Mouse (Mus musculus) G1E-ER4 (cell line): ENCODE results near the gene Cxcl16. TPM values are rescaled to one million over a fixed set of nuclear protein-coding genes. Genes with fewer than 3 reads are reported as not detected.

Source experiments
- GATA1 ChIP-seq: IDR thresholded peaks from one replicate; pipeline ENCODE4 v1.8.0; 2012; ENCODE audit warnings: low read length, inconsistent platforms
- polyA plus RNA-seq: library from polyadenylated mRNA; stranded (reverse); fragments of >175 nt; gene quantifications from 2 replicates; pipeline ENCODE4 v1.2.3, GENCODE M21; 2012

Gene Cxcl16
- polyA plus RNA-seq, 1 experiment, result not detected

DNA sequence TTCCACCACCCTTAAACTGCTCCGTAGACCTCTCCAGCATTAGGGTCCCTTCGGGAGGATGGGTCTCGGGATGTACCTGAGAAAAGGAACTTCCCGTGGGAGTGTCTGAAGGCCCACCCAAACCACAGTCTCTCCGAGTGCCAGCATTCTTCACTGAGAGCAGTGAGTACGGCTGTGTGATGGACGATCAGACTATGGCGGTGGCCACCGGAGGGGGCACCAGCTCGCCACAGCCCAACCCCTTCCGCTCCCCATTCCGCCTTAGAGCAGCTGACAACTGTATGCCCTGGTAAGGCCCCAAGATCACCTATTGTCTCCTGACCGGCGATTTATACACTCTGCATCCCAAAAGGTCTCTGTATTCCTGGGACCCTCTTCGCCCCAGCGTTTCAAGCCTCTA lies 5.4 kb upstream of the Cxcl16 start:
- no peak for TF ChIP-seq GATA1

DNA sequence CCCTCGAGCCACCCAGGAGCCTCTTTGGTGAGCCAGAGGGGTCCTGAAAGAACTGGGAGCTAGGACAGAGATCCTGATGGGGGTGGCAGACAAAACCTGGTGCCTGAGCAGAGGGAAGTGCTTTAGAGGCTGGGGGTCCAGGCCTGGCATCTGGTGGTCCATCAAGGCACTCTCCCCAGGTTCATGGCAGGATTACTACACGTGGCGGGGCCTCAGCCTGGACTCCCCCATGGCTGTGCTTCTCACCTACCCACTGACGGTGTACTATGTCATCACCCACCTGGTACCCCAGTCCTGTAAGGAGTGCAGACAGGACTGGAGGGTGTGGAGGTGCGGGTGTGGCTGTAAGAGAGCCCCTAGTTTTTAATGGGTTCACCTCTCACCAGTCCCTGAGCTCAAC lies 4.2 kb upstream of the Cxcl16 start:
- TF ChIP-seq GATA1, result no peak

DNA sequence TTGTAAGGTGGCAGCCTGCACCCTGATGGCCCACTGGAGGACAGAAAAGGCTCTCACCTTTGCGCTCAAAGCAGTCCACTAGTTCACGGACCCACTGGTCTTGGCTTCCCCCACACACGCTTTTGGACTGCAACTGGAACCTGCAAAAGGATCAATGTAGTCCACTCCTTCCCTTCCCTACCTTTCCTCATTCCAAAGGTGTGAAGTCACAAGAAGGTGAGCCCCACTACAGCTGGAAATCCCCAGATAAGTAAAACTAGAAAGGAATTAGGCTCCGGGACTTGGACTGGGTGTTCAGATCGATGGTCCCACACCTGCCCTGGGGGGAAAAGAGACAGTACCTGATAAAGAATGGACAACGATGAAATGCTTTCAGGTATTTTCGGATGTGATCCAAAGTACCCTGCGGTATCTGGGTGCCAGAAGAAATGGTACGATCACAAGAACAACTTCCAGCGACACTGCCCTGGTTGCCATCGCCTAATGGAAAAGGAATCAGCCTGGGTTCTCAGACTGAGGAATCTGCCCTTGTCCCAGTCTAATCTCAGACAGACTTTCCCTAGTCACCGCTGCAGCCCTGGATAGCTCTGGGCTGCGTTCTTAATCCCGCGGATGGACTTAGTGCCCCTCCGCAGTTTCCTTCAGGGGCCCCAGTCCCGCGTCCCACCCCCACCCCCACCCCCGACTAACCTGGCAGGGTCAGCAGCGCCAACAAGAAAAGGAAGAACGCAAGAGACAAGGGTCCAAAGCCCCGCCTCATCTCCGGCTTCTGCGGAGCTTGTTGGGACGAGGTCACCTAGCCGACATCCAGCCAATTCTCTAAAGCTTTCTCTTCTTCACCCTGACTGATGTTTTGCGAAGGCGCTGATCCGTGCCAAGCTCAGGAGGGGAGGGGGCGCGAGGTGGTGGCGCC lies 840 bp downstream of the Cxcl16 start, which contains the start of gene Zmynd15:
Gene Zmynd15 (plus strand): TSS at position 746 of the 913 bp plus-strand sequence.
- no peak for TF ChIP-seq GATA1

DNA sequence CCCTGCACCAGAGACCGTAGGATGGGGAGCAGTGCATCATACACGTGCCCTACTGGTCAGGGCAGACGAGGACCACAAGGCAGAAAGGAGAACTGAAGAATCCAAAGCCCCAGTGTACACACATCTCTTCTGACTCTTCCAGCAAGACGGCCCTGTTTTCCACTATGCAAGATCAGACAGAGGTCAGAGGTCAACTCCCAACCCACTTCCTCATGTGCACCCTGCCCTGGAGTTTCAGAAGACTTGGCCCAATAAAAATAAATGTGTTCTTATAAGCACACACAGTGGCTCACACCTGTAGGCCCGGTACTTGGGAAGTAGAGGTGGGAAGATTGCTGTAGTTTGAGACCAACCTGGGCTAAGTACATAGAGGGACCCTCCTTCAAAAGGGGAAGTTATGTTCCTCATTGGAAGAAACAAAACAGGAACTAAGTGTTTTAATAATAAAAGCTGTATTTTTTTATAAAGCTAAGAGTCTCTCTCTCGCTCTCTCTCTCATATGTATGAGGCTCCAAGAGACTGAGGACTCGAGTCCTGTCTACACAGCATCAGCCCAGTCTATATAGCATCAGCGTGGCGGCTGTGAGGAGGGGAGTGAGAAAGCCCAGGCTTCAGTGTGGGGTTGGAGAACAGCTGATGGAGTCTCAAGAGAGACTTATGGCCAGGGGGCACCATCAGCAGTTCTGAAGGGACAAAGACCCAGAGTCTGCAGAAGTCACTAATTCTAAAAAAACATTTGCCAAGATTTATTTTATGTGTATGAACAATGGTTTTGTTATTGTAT lies 6.3 kb downstream of the Cxcl16 start:
- TF ChIP-seq GATA1, result no peak

DNA sequence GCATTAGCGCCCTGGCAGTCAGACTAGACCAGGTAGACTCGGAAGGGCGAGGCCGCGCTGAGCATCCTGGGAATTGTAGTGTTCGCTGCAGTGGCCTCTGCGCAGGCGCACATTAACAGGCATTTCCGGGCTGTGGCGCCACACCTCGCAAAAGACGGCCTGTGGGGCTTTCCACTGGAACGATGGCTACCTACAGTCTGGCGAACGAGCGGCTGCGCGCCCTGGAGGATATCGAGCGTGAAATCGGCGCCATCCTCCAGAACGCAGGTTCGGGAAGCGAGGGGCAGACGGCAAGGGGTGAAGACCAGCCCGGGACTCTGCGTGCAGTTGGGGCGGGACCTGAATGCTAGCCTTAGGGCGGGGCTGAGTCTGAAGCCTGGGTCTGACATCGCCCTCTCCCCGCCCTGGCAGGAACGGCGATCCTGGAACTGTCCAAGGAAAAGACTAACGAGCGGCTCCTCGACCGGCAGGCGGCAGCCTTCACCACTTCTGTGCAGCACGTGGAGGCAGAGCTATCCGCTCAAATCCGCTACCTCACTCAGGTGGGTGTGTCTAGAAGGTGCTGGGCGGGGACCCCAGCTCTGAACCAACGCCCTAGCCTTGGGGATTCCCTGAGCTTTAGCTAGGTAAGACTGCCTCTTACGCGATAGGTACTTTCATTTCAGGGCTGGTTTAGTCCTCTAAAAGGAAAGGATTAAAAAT lies 7.8 kb downstream of the Cxcl16 start, which contains the start of gene Med11:
Gene Med11 (plus strand): TSS at position 123 of the 702 bp plus-strand sequence.
- TF ChIP-seq GATA1, result no peak

DNA sequence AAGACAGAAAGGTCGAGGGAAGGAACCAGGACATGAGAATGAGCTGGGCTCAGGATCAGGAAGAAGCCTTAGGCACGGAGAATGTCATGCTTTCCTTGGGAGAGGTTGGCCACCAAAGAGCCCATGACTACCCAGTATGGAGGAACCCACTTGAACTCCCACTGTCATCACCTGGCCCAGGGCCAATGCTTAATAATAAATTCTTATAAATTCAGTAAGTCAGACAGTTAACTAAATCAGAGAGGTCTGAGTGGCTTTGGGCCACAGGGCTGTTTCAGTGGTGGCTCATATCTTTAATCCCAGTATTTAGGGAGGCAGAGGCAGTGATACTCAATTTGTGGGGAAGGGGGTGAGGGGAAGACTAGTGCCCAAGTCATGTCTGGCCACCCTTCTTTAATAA lies 8.9 kb downstream of the Cxcl16 start:
- TF ChIP-seq GATA1, result no peak

DNA sequence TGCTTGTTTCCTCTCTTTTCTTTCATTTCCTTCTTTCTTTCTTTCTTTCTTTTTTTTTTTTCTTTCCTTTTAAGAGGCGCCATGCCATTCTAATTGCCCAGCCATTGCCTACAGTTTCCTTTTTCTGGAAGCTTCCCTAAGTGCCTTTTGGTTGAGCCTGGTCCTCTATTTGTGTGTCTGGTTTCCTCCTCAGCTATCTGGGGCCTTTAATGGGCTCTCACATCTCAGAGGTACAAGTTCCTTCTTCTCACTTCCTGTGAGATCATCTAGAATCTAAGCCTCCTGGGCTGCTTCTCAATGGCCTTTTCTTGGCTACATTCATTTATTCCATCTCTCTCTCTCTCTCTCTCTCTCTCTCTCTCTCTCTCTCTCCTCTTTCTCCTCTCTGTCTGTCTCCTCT lies 12.4 kb downstream of the Cxcl16 start:
- no peak for TF ChIP-seq GATA1

DNA sequence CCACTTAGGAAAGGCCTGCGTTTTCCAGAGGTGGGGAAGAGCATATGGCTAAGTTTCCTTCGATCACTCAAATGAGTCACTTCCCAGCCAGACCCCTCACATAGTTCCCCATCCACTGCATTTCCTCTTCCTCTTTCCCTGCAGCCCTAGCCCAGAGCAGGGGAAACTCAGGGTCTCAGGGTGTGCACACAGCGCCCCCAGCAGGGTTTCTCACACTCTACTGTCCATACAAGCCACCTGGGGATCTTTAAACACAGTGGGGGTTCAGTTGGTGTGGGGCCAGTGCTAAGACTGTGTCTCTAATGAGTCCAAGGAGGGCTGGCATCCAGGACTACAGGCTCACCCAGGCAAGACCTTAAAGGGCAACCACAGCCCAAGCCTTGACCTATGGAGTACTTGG lies 13.0 kb downstream of the Cxcl16 start:
- no peak for TF ChIP-seq GATA1

DNA sequence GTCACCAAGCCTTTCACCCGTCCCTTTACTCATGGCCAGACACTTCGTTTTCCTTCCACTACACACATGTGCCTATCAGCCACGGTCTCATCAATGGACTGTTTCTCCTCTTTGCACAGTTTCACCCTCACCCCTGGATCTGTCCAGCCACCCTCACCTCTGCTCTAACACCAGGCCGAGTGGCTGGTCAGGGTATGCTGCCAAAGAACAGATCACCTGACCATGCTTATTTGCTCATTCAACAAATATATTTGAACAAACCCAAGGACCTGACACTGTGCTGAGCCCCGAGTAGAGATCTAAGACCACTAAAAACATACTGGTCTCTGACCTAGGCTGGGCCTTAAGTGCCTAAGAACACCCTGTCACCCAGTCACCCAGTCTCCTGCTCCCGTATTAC lies 15.1 kb downstream of the Cxcl16 start:
- no peak for TF ChIP-seq GATA1

DNA sequence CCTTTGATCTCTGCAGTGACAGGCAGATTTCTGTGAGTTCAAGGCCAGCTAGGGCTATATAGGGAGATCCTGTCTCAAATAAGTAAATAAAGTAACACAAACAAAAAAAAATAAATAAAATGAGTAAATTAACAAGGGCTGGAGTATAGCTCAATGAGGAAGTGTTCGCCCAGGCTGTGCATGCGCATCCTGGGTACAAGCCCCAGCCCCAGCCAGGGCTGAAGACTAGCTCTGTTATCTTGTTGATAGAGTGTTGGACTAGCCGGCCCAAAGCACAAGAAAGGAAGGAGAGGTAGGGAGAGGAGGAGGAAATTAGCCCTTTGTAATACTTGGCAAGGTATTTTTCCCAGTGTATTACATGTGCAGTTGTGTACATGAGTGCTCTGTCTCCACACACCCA lies 15.8 kb downstream of the Cxcl16 start:
- no peak for TF ChIP-seq GATA1

DNA sequence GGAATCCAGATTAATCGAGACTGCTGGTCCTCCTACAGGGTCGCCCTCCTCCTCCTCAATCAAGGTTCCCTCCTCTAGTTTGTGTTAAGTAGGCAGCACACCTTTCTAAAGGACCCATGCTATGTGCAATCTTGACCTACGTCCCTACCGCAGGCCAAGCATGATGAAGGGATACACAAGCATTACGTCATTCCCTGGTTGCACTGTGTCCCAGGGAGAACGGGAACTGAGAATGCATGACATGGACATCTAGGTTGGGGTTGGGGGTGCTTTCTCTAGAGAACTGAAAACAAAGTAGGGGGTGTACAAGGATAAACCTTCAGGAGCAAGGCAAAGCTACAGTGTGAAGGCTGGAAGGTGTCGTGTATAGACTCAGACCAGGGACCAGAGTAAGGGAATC lies 17.9 kb downstream of the Cxcl16 start:
- no peak for TF ChIP-seq GATA1

DNA sequence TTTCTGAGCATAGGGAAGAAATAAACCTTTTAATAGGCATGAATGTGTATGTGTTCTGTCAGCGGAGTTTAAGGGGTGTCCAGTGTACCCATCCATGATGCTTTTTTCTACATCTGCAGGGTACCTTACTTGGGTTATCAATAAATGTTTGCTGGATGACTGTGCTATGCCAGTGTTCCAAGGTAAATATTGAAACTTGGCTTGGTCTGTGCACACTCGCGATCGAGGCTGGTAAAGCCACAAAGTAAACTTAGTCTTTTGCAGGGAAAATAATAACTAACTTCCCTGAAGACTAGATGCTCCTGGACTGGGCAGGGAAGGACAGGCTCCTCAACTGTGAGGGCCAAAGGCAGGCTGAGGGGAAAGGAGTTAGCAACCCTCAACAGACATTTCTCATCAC lies 19.1 kb downstream of the Cxcl16 start:
- no peak for TF ChIP-seq GATA1

DNA sequence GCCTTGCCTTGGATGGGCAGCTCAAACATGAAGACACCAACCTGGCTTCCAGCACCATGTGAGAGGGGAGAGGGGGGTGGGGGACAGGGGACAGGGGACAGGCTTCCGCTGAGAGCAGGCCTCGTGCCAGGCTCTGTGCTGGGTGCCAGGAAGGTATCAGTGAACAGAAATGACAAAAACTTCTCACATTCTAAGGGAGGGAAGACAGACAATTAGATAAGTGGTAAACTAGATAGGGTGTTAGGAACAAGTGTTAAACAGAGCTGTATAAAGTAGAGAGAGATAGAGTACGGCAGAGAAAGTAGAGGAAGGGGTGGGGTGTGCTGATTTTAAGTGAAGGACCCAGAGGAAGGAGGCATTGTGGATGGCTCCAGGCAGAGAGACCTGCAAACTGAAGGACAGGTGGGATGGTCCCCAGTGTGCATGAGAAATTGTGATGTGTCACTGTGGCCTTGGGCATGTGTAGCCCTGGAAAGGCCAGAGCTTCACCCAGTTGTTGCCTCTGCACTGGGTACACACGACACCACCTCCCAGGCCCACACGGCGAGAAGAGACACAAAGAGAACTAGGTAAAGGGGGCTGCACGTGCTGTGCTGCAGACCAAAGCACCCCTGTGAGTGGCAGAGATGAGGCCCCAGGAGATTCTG lies 20.9 kb downstream of the Cxcl16 start:
- no peak for TF ChIP-seq GATA1

DNA sequence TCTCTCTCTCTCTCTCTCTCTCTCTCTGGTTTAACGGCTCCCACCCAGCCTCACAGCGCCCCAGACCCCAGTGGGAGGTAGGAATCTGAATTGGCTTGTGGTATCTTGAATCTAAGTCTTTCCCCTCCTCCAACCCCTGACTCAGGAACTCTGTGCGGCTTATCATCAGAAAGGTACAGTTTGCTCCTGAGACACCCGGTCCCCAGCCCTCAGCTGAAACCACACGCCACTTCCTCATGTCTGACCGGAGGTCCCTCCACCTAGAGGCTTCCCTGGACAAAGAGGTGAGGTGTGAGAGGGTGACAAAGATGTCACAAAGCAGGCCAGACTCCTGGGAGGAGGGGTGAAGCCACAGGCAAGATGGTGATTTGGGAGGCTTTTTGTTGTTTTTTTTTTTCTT lies 22.4 kb downstream of the Cxcl16 start:
- TF ChIP-seq GATA1, result no peak

DNA sequence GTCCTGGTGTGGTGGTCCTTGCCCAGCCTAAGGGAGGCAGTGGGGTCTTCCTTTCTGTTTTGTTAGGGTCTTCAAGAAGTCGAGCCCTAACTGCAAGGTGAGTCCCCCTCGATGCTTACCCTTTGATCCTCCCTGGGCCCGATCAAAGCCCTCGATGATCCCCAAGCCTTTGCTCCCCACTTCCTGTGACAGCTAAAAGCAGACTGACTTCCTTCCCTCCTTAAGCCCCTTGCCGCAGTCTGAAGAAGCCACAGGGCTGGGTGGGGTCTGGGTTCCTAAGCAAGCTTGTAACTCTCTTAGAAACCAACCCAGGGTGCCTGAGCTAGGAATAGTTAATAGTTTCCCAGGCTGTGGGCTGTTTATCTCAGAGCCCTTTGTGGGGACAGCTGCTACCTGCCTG lies 24.3 kb downstream of the Cxcl16 start:
- TF ChIP-seq GATA1, result no peak
